Mouse (Mus musculus) kidney, adult 2 months (tissue): ENCODE results near the gene Stxbp6.

Source experiments
- CTCF ChIP-seq: fragments of 200-500 bp; conservative IDR thresholded peaks from 2 replicates; pipeline ENCODE4 v1.5.1; 2011; ENCODE audit warnings: low read depth, mild to moderate bottlenecking, control low read depth, low read length, moderate library complexity, mixed read lengths; ENCODE audit not compliant: insufficient read depth, insufficient read length
- POLR2A ChIP-seq: fragments of 200-500 bp; IDR thresholded peaks from one replicate; pipeline ENCODE4 v1.6.1; 2011; ENCODE audit warnings: low read depth, low read length, control low read depth

- TF ChIP-seq POLR2A (no peak), CTCF (no peak)
These were observed 155.6 kb downstream of the Stxbp6 start for GRCm38 (mm10) chr12:44918929-44919328.
